Mouse (Mus musculus) stomach, postnatal 0 days (tissue): ENCODE results near the gene Dact1. TPM values are rescaled to one million over a fixed set of nuclear protein-coding genes. Genes with fewer than 3 reads are reported as not detected.

Experiments used
- ATAC-seq: fragments of 200-750 bp; cut with Nextera tagmentation; 2 replicates; pipeline ENCODE4 v1.8.0; 2017; ENCODE audit not compliant: low FRiP score, low TSS enrichment
- DNase-seq: peaks from one replicate; pipeline ENCODE4 v3.0.0-alpha.2; 2016; ENCODE audit warnings: low spot score
- H3K27ac ChIP-seq: fragments of 300-500 bp; sonication (generic); replicated peaks from 2 replicates; pipeline ENCODE4 v1.5.1; 2014; ENCODE audit warnings: mild to moderate bottlenecking, control low read depth
- H3K27me3 ChIP-seq: fragments of 300-500 bp; sonication (generic); 2 replicates; pipeline ENCODE4 v1.6.1; 2014; ENCODE audit warnings: low read length; ENCODE audit not compliant: control insufficient read depth, insufficient read depth
- H3K36me3 ChIP-seq: fragments of 300-500 bp; sonication (generic); 2 replicates; pipeline ENCODE4 v1.6.1; 2014; ENCODE audit warnings: low read length, mixed read lengths; ENCODE audit not compliant: control insufficient read depth, insufficient read depth
- H3K4me1 ChIP-seq: fragments of 300-500 bp; sonication (generic); replicated peaks from 2 replicates; pipeline ENCODE4 v1.6.1; 2014; ENCODE audit warnings: antibody characterized with exemption; ENCODE audit not compliant: control insufficient read depth, insufficient read depth
- H3K4me2 ChIP-seq: fragments of 300-500 bp; sonication (generic); replicated peaks from 2 replicates; pipeline ENCODE4 v1.6.1; 2014; ENCODE audit warnings: low read depth, mild to moderate bottlenecking, control low read depth, moderate library complexity
- H3K4me3 ChIP-seq: fragments of 300-500 bp; sonication (generic); 2 replicates; pipeline ENCODE4 v1.5.1; 2014; ENCODE audit warnings: low read depth, low read length, control low read depth
- H3K9ac ChIP-seq: fragments of 300-500 bp; sonication (generic); 2 replicates; pipeline ENCODE4 v1.6.1; 2014; ENCODE audit warnings: mild to moderate bottlenecking, low read length, control low read depth, mixed read lengths
- H3K9me3 ChIP-seq: fragments of 300-500 bp; sonication (generic); 2 replicates; pipeline ENCODE4 v1.6.1; 2016; ENCODE audit warnings: low read length; ENCODE audit not compliant: control insufficient read depth
- CTCF ChIP-seq: IDR thresholded peaks from 2 replicates; pipeline ENCODE4 v1.5.1; 2016; ENCODE audit warnings: antibody characterized with exemption, low read depth, mild to moderate bottlenecking, moderate library complexity
- EP300 ChIP-seq: optimal IDR thresholded peaks from 2 replicates; pipeline ENCODE3; 2016; ENCODE audit warnings: antibody characterized with exemption
- WGBS: fragments of 180-500 bp; shearing (Covaris S2); extraction: QIAGEN DNeasy Blood & Tissue Kit; methylation state at CpG from one replicate; pipeline ENCODE4 v1.1.7; 2014; 5-methylcytosine and 5-hydroxymethylcytosine counted together
- polyA plus RNA-seq: library from polyadenylated mRNA; unstranded; fragments of >200 nt; fragmentation: Nextera tagmentation; extraction: Ambion mirVana; gene quantifications from 2 replicates; pipeline ENCODE4 v1.2.1, GENCODE M21; 2015

Dact1 gene
- polyA plus RNA-seq, 1 experiment from 2014 or later: 5.1 TPM

DNA sequence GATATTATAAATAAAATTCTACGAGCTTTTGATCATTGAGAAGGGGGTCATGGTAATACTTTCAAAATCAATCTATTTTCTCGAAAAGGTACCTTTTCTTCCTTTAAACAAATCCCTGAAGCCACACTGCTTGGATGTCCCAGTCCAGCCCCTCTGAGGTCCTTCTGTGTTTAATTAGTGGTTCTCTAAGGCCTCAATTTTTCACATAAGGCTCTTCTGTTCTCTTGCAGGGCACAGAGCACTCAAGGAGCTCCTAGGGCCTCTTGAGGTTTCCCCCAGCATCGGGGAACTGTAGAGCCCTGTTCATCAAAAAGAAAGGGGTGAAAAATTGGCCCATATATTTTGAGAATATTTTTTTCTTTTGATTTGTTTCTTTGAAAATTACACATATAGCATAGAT, 23.0 kb downstream of the Dact1 start:
- Histone ChIP-seq H3K9ac (no peak overlapping the region), H3K4me1 (no peaks in the 10 kb centered on the region), H3K36me3 (no peaks in the 10 kb centered on the region), H3K27ac (no peak overlapping the region), H3K4me2 (no peak overlapping the region), H3K9me3 (no peaks in the 10 kb centered on the region), H3K4me3 (no peak overlapping the region), H3K27me3 (no peaks in the 10 kb centered on the region)
- ATAC-seq (no peak), DNase-seq (no peak)
- TF ChIP-seq EP300: no peak
- no peak for TF ChIP-seq CTCF
- 70% methylated on average over 3 of the region's 3 CpGs for WGBS

DNA sequence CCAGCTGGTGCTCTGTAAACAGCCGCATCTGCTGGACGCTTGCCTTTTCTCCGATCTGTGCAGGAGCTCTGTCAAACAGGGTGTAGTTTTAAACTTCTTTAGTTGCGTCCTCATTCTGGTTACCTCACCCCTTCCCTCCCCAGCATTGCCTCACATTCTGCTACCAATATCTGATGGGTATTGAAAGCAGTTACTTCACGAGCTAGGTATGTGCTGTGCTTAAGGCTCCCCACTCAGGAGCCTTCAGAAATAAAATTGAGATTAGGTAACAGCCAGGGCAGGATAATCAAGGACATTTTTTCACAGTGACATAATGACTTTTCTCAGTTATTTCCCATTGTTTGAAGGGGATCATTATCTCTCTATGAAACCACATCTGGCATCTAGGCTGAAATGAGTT, 23.9 kb downstream of the Dact1 start:
- Histone ChIP-seq H3K9ac (no peak overlapping the region), H3K27me3 (no peaks in the 10 kb centered on the region), H3K27ac (no peak overlapping the region), H3K36me3 (no peaks in the 10 kb centered on the region), H3K4me1 (no peaks in the 10 kb centered on the region), H3K4me3 (no peak overlapping the region), H3K9me3 (no peaks in the 10 kb centered on the region), H3K4me2 (no peak overlapping the region)
- DNase-seq: no peak
- TF ChIP-seq CTCF: no peak
- TF ChIP-seq EP300: no peak
- ATAC-seq: no peak
- 32% methylated on average over 5 of the region's 5 CpGs for WGBS

DNA sequence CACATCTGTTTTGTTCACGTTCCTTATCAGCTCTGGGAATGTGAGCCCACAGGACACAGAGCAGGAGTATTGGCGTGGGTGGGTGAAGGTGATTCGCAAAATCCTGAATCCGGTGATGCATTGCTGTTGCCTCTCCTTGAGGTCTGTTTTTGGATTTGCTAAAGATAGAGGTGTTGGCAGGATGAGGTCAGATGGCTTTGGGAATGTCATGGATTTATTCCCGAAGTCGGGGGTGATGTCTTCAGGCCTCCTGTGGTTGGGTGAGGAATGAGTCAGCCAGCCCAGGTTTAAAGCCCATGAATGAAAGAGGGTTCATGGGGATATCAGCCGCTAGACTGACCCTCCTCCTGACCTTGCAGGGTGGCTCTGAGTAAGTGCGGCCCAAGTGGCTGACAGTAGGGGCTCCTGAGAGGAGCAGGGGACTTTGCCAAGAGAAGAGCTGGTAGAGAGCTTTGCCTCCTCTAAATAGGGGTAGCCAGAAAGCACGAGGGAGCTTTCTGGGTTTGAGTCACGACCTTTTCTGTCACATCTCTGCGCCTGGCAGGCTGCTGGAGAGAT, 27.4 kb downstream of the Dact1 start:
- ATAC-seq (no peak), DNase-seq (no peak)
- H3K27ac ChIP-seq: no peak overlapping the region
- H3K36me3 ChIP-seq: no peaks in the 10 kb centered on the region
- no peak overlapping the region for H3K4me3 ChIP-seq
- H3K9me3 ChIP-seq: no peaks in the 10 kb centered on the region
- 59% methylated on average over 11 of the region's 11 CpGs for WGBS
- TF ChIP-seq EP300 (no peak), CTCF (no peak)
- no peaks in the 10 kb centered on the region for H3K27me3 ChIP-seq
- no peaks in the 10 kb centered on the region for H3K4me1 ChIP-seq
- H3K4me2 ChIP-seq: no peak overlapping the region
- no peak overlapping the region for H3K9ac ChIP-seq

DNA sequence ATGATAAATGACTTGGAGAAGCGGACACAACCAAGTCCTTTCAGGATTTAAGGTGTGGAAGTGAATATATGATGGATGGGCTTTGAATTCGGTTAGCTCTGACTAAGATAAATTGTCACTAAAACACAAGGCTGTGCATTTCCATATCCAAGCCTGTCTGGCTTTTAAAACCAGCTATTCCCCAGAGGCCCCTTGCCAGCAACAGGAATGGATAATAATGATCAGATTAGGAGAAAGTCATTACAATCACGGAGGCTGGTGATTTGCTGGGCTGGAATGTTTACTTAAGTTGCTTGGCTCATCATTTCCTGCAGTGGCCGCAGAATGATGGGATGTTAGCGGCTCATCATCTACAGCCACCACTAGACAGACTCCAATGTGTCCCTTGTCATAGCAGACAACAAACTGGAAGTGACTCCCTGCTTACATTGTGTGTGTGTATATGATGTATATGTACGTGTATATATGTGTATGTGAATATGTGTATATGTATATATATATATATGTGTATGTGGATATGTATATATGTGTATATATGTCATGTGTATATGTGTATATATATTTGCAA, 28.3 kb downstream of the Dact1 start:
- Histone ChIP-seq H3K4me3 (no peak overlapping the region), H3K9ac (no peak overlapping the region), H3K36me3 (no peaks in the 10 kb centered on the region), H3K4me2 (no peak overlapping the region), H3K4me1 (no peaks in the 10 kb centered on the region), H3K9me3 (no peaks in the 10 kb centered on the region), H3K27ac (no peak overlapping the region), H3K27me3 (no peaks in the 10 kb centered on the region)
- WGBS: 37% methylated on average over 6 of the region's 6 CpGs
- ATAC-seq: no peak
- no peak for DNase-seq
- no peak for TF ChIP-seq CTCF
- TF ChIP-seq EP300: no peak

DNA sequence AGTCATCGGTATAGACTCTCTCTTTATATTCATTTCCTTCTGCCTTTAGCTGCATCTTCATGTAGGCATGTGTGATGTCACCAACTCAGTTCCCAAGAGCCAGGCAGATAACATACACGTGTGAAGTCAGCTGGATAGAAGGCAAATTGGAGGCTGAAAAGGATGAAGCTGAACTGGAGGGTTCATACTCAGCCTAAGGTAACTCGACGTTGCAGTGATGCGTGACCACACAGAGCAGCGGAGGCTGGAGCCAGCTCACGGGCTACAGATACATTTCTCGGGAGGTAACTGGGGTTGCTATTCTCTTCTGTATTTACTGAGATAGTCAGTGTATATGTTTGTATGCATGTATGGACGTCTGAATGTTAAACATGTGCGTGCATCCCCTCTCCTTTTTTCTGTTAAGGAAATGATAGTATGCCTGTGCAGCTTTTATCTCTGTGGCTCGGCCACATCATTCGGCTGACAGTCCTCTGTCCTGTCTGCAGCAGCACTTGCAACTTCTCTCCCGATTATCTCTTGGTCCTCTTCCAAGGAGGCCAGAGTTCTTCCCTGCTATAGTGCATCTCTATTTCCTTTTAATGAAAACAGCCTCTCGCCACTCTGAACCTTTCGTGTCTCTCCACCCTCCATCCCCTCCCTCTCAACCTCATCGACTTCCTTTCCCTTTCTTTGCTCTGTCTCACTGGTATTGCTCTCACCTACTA, 29.6 kb downstream of the Dact1 start:
- no peaks in the 10 kb centered on the region for H3K36me3 ChIP-seq

DNA sequence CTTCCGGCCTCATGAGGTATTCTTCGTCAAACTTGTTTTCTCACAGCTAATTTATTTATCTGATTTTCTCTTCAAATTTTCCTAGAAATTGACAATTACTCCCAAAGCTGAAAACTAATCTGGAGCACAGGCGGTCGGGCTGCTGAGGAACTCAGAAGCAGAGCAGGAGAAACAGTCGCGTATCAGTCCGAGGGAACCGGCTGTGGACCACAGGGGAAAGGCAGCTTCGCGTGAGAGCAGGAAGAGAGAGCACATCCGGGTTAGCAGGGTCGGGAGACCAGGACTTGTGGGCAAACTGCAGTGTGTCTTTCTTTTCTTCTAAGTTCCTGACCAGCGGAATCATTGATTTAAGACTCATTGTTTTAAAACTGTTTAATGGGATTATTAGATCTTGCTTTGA, 32.7 kb downstream of the Dact1 start:
- H3K4me2 ChIP-seq: no peak overlapping the region; the same call in 1 of the 2 replicates
- DNase-seq: no peak

More for the DNA sequence above, 29.6 kb downstream of the Dact1 start:
- DNase-seq: no peak
- Histone ChIP-seq H3K9me3 (no peaks in the 10 kb centered on the region), H3K4me2 (no peak overlapping the region), H3K9ac (no peak overlapping the region), H3K4me3 (no peak overlapping the region), H3K27ac (no peak overlapping the region), H3K4me1 (no peaks in the 10 kb centered on the region), H3K27me3 (no peaks in the 10 kb centered on the region)
- WGBS: 68% methylated on average over 16 of the region's 16 CpGs
- no peak for TF ChIP-seq EP300
- no peak for TF ChIP-seq CTCF
- no peak for ATAC-seq

More for the DNA sequence above, 32.7 kb downstream of the Dact1 start:
- Histone ChIP-seq H3K27me3 (no peaks in the 10 kb centered on the region), H3K36me3 (no peaks in the 10 kb centered on the region), H3K27ac (no peak overlapping the region), H3K9ac (no peak overlapping the region), H3K4me1 (no peaks in the 10 kb centered on the region), H3K4me3 (no peak overlapping the region), H3K9me3 (no peaks in the 10 kb centered on the region)
- ATAC-seq: no peak
- WGBS: 46% methylated on average over 13 of the region's 13 CpGs
- no peak for TF ChIP-seq CTCF
- TF ChIP-seq EP300: no peak
